Mouse (Mus musculus) cortical plate, adult 2 months (tissue): ENCODE measurements around the gene Nfat5. TPM values are rescaled to one million over a fixed set of nuclear protein-coding genes. Genes with fewer than 3 reads are reported as not detected.

Experiments
- H3K27ac ChIP-seq: fragments of 200-500 bp; 2 replicates; pipeline ENCODE4 v1.5.1; 2012; ENCODE audit warnings: low read length, control low read depth, inconsistent platforms; ENCODE audit not compliant: insufficient read depth
- H3K4me1 ChIP-seq: fragments of 200-500 bp; 2 replicates; pipeline ENCODE4 v1.6.1; 2011; ENCODE audit warnings: low read length; ENCODE audit not compliant: control insufficient read depth, insufficient read depth
- H3K4me3 ChIP-seq: fragments of 200-500 bp; 2 replicates; pipeline ENCODE4 v1.5.1; 2011; ENCODE audit warnings: mild to moderate bottlenecking, low read length, control low read depth; ENCODE audit not compliant: insufficient read depth
- CTCF ChIP-seq: fragments of 200-500 bp; IDR thresholded peaks from 2 replicates; pipeline ENCODE4 v1.5.1; 2011; ENCODE audit warnings: mild to moderate bottlenecking, control low read depth, low read length; ENCODE audit not compliant: insufficient read depth; ENCODE audit errors: extremely low read depth
- POLR2A ChIP-seq: fragments of 200-500 bp; IDR thresholded peaks from 2 replicates; pipeline ENCODE4 v1.6.1; 2011; ENCODE audit warnings: mild to moderate bottlenecking, low read length, control low read depth; ENCODE audit not compliant: insufficient read depth; ENCODE audit errors: extremely low read depth
- polyA plus RNA-seq: library from polyadenylated mRNA; depleted of rRNA; stranded (reverse); fragments of >200 nt; gene quantifications from 2 replicates; pipeline ENCODE4 v1.2.3, GENCODE M21; 2012

Gene Nfat5
- polyA plus RNA-seq, 1 experiment = 36.0 TPM

- H3K27ac ChIP-seq = no peak overlapping the region
- TF ChIP-seq CTCF (no peak), POLR2A (no peak)
- H3K4me1 ChIP-seq = no peaks in the 10 kb centered on the region
- no peak overlapping the region for H3K4me3 ChIP-seq
Measured at GRCm38 (mm10) chr8:107391136-107391516, 97.9 kb downstream of the Nfat5 start.

DNA sequence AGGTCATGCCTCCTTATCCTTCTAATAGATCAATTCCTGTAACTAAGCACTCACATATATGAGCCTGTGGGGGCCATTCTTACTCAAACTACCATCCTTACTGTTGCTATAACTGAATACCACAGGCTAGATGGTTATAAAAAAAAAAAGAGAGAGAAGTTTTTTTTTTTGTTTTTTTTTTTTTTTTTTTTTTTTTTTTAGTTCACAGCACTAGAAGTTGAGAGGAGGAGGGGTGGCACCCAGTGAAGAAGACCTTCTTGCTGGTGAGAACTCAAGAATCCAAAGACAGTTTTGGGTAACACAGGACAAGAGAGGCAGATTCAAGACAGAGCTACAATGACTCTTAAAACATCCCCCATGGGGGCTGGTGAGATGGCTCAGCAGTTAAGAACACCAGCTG is 102.1 kb downstream of the Nfat5 start:
- Histone ChIP-seq H3K27ac (no peak overlapping the region), H3K4me1 (peaks cover 3% of the 10 kb centered on the region; the same call in 1 of the 2 replicates), H3K4me3 (no peak overlapping the region)
- TF ChIP-seq POLR2A (no peak), CTCF (no peak)

DNA sequence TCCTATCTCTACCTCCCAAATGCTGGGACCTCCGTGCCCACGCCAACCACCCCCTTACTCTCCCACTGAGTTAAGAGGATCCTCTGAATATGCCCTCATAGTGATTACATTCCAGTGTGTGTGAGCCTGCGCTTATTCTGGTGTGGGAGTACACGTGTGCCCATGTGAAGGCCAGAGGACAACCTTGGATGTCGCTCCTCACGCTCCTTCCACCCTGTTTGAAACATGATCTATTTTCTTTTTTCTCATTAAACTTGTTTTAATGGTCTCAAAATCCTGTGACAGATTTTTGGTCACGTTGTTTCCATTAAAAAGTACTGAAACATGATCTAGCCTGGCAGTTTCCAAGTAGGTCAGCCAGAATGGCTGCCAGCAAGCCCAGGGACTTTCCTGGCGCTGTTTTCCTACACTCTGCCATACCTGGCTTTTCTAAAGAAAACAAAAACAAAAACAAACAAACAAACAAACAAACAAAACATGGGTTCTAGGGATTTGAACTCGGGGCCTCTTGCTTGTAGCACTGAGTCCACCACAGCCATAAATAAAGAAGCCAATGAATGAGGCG is 102.9 kb downstream of the Nfat5 start:
- TF ChIP-seq CTCF (no peak), POLR2A (no peak)
- Histone ChIP-seq H3K4me3 (no peak overlapping the region), H3K4me1 (peaks cover 3% of the 10 kb centered on the region; the same call in 1 of the 2 replicates), H3K27ac (no peak overlapping the region)

- Histone ChIP-seq H3K27ac (no peak overlapping the region), H3K4me3 (no peak overlapping the region), H3K4me1 (peaks cover 3% of the 10 kb centered on the region; the same call in 1 of the 2 replicates)
- no peak for TF ChIP-seq POLR2A
Measured at GRCm38 (mm10) chr8:107397665-107398064, 104.4 kb downstream of the Nfat5 start.

DNA sequence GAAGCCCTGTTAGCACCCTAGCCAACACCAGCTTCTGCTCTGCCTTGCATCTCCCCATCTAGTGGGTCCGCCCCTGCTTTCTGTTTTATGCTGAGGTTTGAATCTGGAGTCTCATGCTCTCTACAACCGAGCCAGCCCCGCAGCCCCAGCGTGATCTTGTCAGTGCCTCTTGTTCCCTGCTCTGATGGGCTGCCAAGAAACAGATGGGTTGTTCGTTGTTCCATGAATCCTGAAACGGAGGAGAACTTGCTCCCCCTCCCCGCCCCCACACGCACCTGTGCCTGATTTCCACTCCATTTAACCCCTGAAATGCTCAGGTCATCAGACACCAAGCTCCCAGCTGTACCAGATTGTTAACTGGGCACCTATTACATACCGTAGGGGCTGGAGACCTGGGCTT is 106.2 kb downstream of the Nfat5 start:
- Histone ChIP-seq H3K4me3 (no peak overlapping the region), H3K27ac (no peak overlapping the region), H3K4me1 (peaks cover 5% of the 10 kb centered on the region; the same call in 1 of the 2 replicates)
- TF ChIP-seq CTCF (no peak), POLR2A (no peak)

DNA sequence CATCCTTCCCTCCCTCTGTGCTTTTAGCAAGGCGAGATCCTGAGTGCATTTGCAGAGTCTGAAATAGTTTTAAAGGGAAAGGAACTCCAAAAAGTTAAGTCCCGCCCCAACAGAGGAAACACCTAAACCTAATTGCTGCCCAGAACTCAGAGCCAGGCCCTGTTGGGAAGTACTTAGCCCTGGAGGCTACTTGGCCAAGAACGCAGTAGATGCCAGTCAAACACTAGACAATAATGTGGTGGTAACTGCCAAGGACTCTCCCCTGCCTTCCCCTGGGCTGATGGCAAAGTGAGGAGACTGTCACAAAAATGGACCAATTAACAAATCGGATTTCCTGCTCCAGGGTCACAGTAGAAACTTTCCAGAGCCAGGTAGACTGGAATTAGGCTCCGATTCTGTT is 108.6 kb downstream of the Nfat5 start:
- Histone ChIP-seq H3K4me3 (no peak overlapping the region), H3K4me1 (peaks cover 5% of the 10 kb centered on the region; the same call in 1 of the 2 replicates), H3K27ac (no peak overlapping the region)
- TF ChIP-seq POLR2A = no peak
- TF ChIP-seq CTCF = no peak

DNA sequence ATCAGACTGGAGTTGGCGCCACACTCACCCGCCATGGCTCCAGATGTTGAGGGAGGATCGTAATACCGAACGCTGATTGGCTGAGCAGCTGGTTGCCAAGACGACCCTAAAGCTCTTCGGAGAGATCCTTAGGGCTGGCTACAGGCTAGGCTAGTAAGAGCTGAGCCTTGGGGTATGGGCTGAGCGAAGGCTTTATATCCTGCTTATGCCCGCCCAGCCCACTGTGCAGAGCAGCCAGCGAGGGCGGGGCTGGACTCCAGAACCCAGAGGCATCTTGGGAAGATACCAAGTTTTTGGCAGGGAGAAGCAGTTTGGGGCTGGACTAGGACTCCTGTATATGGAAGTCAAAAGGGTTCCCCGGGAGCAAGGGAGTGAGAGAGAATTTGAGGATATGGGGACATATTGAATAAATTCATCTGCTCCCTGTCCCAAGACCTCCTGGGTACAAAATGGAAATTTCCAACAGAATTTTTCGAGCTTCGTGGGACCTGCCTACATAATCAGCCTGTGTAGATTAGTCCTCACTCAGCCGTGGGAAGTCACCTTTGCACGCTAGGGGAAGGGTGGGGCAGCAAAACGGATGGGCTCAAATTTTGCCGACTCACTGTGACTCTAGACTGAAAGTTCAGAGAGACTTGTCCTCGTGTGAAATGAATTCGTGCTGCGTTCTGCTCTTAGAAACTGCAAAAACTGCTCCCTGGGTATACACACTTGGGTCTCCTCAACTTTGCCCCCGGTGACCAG is 109.9 kb downstream of the Nfat5 start, which contains the start of gene Nqo1:
Gene Nqo1, minus strand, starts transcription at position 169 of the 744 bp plus-strand sequence.
- Histone ChIP-seq H3K4me3 (peak within 1 kb of the TSS; percentile 22), H3K4me1 (peaks cover 5% of the 10 kb centered on the region; the same call in 1 of the 2 replicates), H3K27ac (no peak within 1 kb of the TSS)
- TF ChIP-seq CTCF = no peak
- TF ChIP-seq POLR2A = peak; percentile 45; the same call in 1 of the 2 replicates

- H3K4me3 ChIP-seq = no peak overlapping the region
- H3K27ac ChIP-seq = no peak overlapping the region
- TF ChIP-seq CTCF (no peak), POLR2A (no peak)
- H3K4me1 ChIP-seq = peaks cover 5% of the 10 kb centered on the region; the same call in 1 of the 2 replicates
Measured at GRCm38 (mm10) chr8:107404057-107404456, 110.8 kb downstream of the Nfat5 start.

- peaks cover 2% of the 10 kb centered on the region; the same call in 1 of the 2 replicates for H3K4me1 ChIP-seq
- H3K27ac ChIP-seq = no peak overlapping the region
- no peak for TF ChIP-seq POLR2A
- TF ChIP-seq CTCF = no peak
- H3K4me3 ChIP-seq = no peak overlapping the region
Measured at GRCm38 (mm10) chr8:107405935-107406334, 112.7 kb downstream of the Nfat5 start.

DNA sequence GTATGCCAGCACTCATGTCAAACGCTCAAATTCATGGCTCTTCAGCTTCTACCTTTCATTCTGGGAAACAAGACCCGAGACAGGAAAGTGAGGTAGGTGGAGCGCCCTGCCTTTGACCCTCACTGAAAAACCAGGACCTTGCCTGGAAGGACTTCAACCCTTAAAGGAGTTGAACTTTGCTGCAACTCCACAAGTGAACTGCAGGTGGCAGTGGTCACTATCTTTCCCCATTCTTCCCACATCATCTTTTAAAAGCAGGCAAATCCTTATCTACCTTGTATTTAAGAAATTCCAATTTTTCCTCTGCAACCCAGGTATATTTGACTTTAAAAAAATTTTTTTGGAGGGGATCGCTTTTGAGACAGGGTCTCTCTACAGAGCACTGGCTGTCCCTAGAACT is 118.1 kb downstream of the Nfat5 start:
- no peak for TF ChIP-seq POLR2A
- peak; percentile 63 for TF ChIP-seq CTCF
- H3K4me1 ChIP-seq = no peaks in the 10 kb centered on the region
- no peak overlapping the region for H3K27ac ChIP-seq

More for the DNA sequence above, 118.1 kb downstream of the Nfat5 start:
- no peak overlapping the region for H3K4me3 ChIP-seq
